In genomic region chr4:118566161-118566676, GRCm38 (mm10) we compare ENCODE assay signal across 9 mouse cellular contexts. TPM values are rescaled to one million over a fixed set of nuclear protein-coding genes. Genes with fewer than 3 reads are reported as not detected.
A peak's percentile ranks its signal among the peaks of the same experiment; 100 is the strongest.
DNase-seq lines count a peak whose midpoint lies in the region; ATAC-seq lines count a peak whose summit lies in the region.
"Had no signal": no experiment of that assay in that cellular context is flagged by ENCODE, and none has a peak within 500 bp of the region (broad histone marks: within the 10 kb centered on the region; RNA-seq: fewer than 3 reads in every experiment).

No protein-coding gene starts in this region.

- no peak overlapping the region for H3K4me2 ChIP-seq in heart, embryonic 11.5 days
- no peak overlapping the region for H3K4me2 ChIP-seq in embryonic facial prominence, embryonic 14.5 days (ENCODE audit: low read depth, low read length)

- no peaks in the 10 kb centered on the region for H3K27me3 ChIP-seq in heart, embryonic 11.5 days (ENCODE audit: control insufficient read depth, insufficient read depth, low read length)
- H3K27me3 ChIP-seq in embryonic facial prominence, embryonic 14.5 days (replicated peaks; ENCODE audit: control insufficient read depth, insufficient read depth, low read length): 0 out of 2 replicates have a peak, but pooled peaks cover 3% of the 10 kb centered on the region

- H3K4me3 ChIP-seq in heart, embryonic 11.5 days (ENCODE audit: low read depth, low read length): no peak overlapping the region
- H3K4me3 ChIP-seq in embryonic facial prominence, embryonic 14.5 days (ENCODE audit: low read depth, low read length): no peak overlapping the region
- H3K4me3 ChIP-seq: megakaryocyte, embryonic 14.5 days had no signal

- no peak overlapping the region for H3K27ac ChIP-seq in heart, embryonic 11.5 days (ENCODE audit: low read depth, low read length)
- H3K27ac ChIP-seq in embryonic facial prominence, embryonic 14.5 days (replicated peaks; ENCODE audit: low read depth, low read length): no peak overlapping the region

- H3K9ac ChIP-seq in heart, embryonic 11.5 days (ENCODE audit: low read depth, low read length): no peak overlapping the region
- H3K9ac ChIP-seq in embryonic facial prominence, embryonic 14.5 days (ENCODE audit: low read depth, low read length): no peak overlapping the region

- H3K4me1 ChIP-seq in heart, embryonic 11.5 days (ENCODE audit: control insufficient read depth, insufficient read depth, low read length): no peaks in the 10 kb centered on the region
- 0 out of 2 replicates have a peak, but pooled peaks cover 3% of the 10 kb centered on the region for H3K4me1 ChIP-seq in embryonic facial prominence, embryonic 14.5 days (ENCODE audit: control insufficient read depth, insufficient read depth, low read length)

- no peak for ATAC-seq in heart, embryonic 11.5 days (replicated peaks; ENCODE audit: insufficient number of reproducible peaks, low FRiP score, low TSS enrichment)
- ATAC-seq in embryonic facial prominence, embryonic 14.5 days (ENCODE audit: low read depth): no peak
- peak; percentile 72 for ATAC-seq in megakaryocyte-erythroid progenitor cell, adult 5-6 weeks (replicated peaks; ENCODE audit: low FRiP score, low TSS enrichment, poor library complexity, severe bottlenecking)
- no peak for ATAC-seq in monocyte, adult 5-6 weeks (replicated peaks; ENCODE audit: insufficient number of reproducible peaks, low FRiP score, low TSS enrichment, poor library complexity, severe bottlenecking)

- H3K36me3 ChIP-seq in heart, embryonic 11.5 days (ENCODE audit: control insufficient read depth, insufficient read depth, low read length): no peaks in the 10 kb centered on the region
- H3K36me3 ChIP-seq in embryonic facial prominence, embryonic 14.5 days (ENCODE audit: control insufficient read depth, insufficient read depth, low read length): no peaks in the 10 kb centered on the region

- H3K9me3 ChIP-seq in heart, embryonic 11.5 days (replicated peaks; ENCODE audit: control insufficient read depth, low read length): 0 out of 2 replicates have a peak, but pooled peaks cover 2% of the 10 kb centered on the region
- 0 out of 2 replicates have a peak, but pooled peaks cover 4% of the 10 kb centered on the region for H3K9me3 ChIP-seq in embryonic facial prominence, embryonic 14.5 days (ENCODE audit: control insufficient read depth, low read length)

- WGBS in heart, embryonic 11.5 days (ENCODE audit: insufficient replicate concordance): 33% methylated on average over 7 of the region's 7 CpGs
- WGBS in embryonic facial prominence, embryonic 14.5 days: 27% methylated on average over 7 of the region's 7 CpGs

- DNase-seq in heart, adult 8-10 months (ENCODE audit: low spot score): peak; percentile 55
- peak; percentile 65 for DNase-seq in A20 (ENCODE audit: low read depth, low spot score)
- peak; percentile 45 for DNase-seq in MN1 (ENCODE audit: low spot score)
- peak; percentile 70 for DNase-seq in embryonic facial prominence, embryonic 14.5 days (ENCODE audit: low spot score)
- DNase-seq in kidney, postnatal 4 days: peak; percentile 59 to 71

RNA-seq across cellular contexts. Expression of gene Tmem125, which starts 22.4 kb away (rescaled TPM):
- total RNA-seq in heart, adult 8-10 months (2022): under 1 TPM in 2 of 4 experiments, not detected in 2; 0.12 to 0.23 TPM
- polyA plus RNA-seq in heart, embryonic 11.5 days (2014; fragmentation: Nextera tagmentation; extraction: Ambion mirVana): 0.16 and 0.45 TPM in 2 replicates
- 5.6 and 5.8 TPM in 2 replicates for polyA plus RNA-seq in embryonic facial prominence, embryonic 14.5 days (2014; fragmentation: Nextera tagmentation; extraction: Ambion mirVana)
- not detected in 2 replicates for total RNA-seq in megakaryocyte-erythroid progenitor cell, adult 5-6 weeks (2014; fragmentation: Nextera tagmentation)
- total RNA-seq in megakaryocyte-erythroid progenitor cell, adult 5-6 weeks (2017): not detected in 2 replicates
- not detected in 3 replicates for total RNA-seq in monocyte, adult 5-6 weeks (2017)

RNA-seq across cellular contexts. Expression of gene 2610528J11Rik, which starts 39.4 kb away (rescaled TPM):
- not detected for total RNA-seq in heart, adult 8-10 months (2022)
- polyA plus RNA-seq in heart, embryonic 11.5 days (2014; fragmentation: Nextera tagmentation; extraction: Ambion mirVana): 0.31 and 0.39 TPM in 2 replicates
- 6.1 and 8.2 TPM in 2 replicates for polyA plus RNA-seq in embryonic facial prominence, embryonic 14.5 days (2014; fragmentation: Nextera tagmentation; extraction: Ambion mirVana)
- total RNA-seq in megakaryocyte-erythroid progenitor cell, adult 5-6 weeks (2014; fragmentation: Nextera tagmentation): not detected in 2 replicates
- total RNA-seq in megakaryocyte-erythroid progenitor cell, adult 5-6 weeks (2017): not detected in 2 replicates
- total RNA-seq in monocyte, adult 5-6 weeks (2017): not detected in 3 replicates

RNA-seq across cellular contexts. Expression of gene Cfap57, which starts 54.4 kb away (rescaled TPM):
- under 1 TPM in 1 of 4 experiments, not detected in 3; 0.06 TPM for total RNA-seq in heart, adult 8-10 months (2022)
- polyA plus RNA-seq in heart, embryonic 11.5 days (2014; fragmentation: Nextera tagmentation; extraction: Ambion mirVana): 1.2 and 1.5 TPM in 2 replicates
- polyA plus RNA-seq in embryonic facial prominence, embryonic 14.5 days (2014; fragmentation: Nextera tagmentation; extraction: Ambion mirVana): 0.38 and 1.4 TPM in 2 replicates
- total RNA-seq in megakaryocyte-erythroid progenitor cell, adult 5-6 weeks (2014; fragmentation: Nextera tagmentation): not detected in 2 replicates
- not detected in 2 replicates for total RNA-seq in megakaryocyte-erythroid progenitor cell, adult 5-6 weeks (2017)
- not detected in 3 replicates for total RNA-seq in monocyte, adult 5-6 weeks (2017)

RNA-seq across cellular contexts. Expression of gene Ebna1bp2, which starts 54.4 kb away (rescaled TPM):
- 10 to 100 TPM; 26.6 to 42.0 (median 37.1) TPM for total RNA-seq in heart, adult 8-10 months (2022)
- 106 and 111 TPM in 2 replicates for polyA plus RNA-seq in heart, embryonic 11.5 days (2014; fragmentation: Nextera tagmentation; extraction: Ambion mirVana)
- polyA plus RNA-seq in embryonic facial prominence, embryonic 14.5 days (2014; fragmentation: Nextera tagmentation; extraction: Ambion mirVana): 148 and 150 TPM in 2 replicates
- total RNA-seq in megakaryocyte-erythroid progenitor cell, adult 5-6 weeks (2014; fragmentation: Nextera tagmentation): 99.6 and 135 TPM in 2 replicates
- 166 and 198 TPM in 2 replicates for total RNA-seq in megakaryocyte-erythroid progenitor cell, adult 5-6 weeks (2017)
- total RNA-seq in monocyte, adult 5-6 weeks (2017): 40.9 to 70.6 TPM (median 54.9 TPM) in 3 replicates
